8 mouse cellular contexts compared by ENCODE assay signal in the genomic region with DNA sequence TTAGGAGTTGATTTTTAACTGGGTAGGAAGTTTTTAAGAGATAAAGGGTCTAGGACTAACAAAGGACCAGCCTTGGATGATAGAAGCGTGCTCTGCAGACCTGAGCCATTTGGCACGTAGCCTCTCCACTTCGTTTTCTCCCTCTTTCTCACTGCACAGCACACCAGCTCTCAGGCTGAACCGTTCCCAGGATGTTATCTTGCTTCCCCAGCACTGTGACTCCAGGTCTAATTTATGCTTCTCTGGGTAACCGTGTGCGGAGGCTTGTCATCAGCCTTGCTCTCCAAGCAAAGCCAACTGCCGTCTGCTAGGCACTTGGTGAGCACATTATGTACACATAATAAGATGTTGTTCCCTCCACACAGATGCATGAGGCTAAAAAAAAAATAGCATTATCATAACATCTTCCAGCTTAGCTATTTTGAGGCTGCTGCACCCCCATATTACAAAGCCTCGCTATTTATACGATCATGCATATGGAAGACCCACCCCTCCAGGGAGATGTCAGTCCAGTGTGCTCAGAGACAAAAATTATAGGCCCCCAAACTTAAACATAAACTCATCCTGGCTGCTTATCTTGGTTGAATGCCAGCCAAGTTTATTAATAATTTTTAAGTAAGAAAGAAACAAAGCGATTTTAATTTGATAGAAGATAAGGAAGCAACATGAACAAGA.
A peak's percentile ranks its signal among the peaks of the same experiment; 100 is the strongest.
DNase-seq lines count a peak whose midpoint lies in the region; ATAC-seq lines count a peak whose summit lies in the region.

No protein-coding gene starts in this region.

- no peaks in the 10 kb centered on the region for H3K36me3 ChIP-seq in heart, embryonic 13.5 days
- H3K36me3 ChIP-seq in midbrain, embryonic 15.5 days (replicated peaks): no peaks in the 10 kb centered on the region

- no peaks in the 10 kb centered on the region for H3K9me3 ChIP-seq in heart, embryonic 13.5 days
- H3K9me3 ChIP-seq in midbrain, embryonic 15.5 days: no peaks in the 10 kb centered on the region

- no peak overlapping the region for H3K4me3 ChIP-seq in heart, embryonic 13.5 days
- no peak overlapping the region for H3K4me3 ChIP-seq in midbrain, embryonic 15.5 days

- H3K27ac ChIP-seq in heart, embryonic 13.5 days (replicated peaks): peak overlapping the region; percentile 51
- H3K27ac ChIP-seq in midbrain, embryonic 15.5 days: peak overlapping the region; percentile 4; the same call in 1 of the 2 replicates

- ATAC-seq in heart, embryonic 13.5 days (ENCODE audit: extremely low read depth, insufficient number of reproducible peaks, low FRiP score, low TSS enrichment): peak; percentile 63; the same call in 1 of the 2 replicates
- peak; percentile 80 for ATAC-seq in common myeloid progenitor, adult 5-6 weeks (replicated peaks; ENCODE audit: low read depth, poor library complexity, severe bottlenecking)
- no peak; the same call in 1 of the 2 replicates for ATAC-seq in midbrain, embryonic 15.5 days (replicated peaks)

- DNase-seq in heart, postnatal 14 days: no peak
- peak; percentile 92 for DNase-seq in layer of hippocampus, adult 9-11 months
- no peak for DNase-seq in cerebellum, postnatal 14 days
- no peak for DNase-seq in ovary, adult 18-20 months (ENCODE audit: low spot score)
- DNase-seq in ovary, postnatal 36 days (ENCODE audit: low spot score): no peak

- peaks cover 26% of the 10 kb centered on the region for H3K4me1 ChIP-seq in heart, embryonic 13.5 days
- H3K4me1 ChIP-seq in midbrain, embryonic 15.5 days: no peaks in the 10 kb centered on the region

- 22% methylated on average over 10 of the region's 10 CpGs for WGBS in heart, embryonic 13.5 days
- 46% methylated on average over 10 of the region's 10 CpGs for WGBS in midbrain, embryonic 15.5 days

- intact Hi-C loops in heart, postnatal 14 days (cut with DNase I): no loop called here

- H3K27me3 ChIP-seq in heart, embryonic 13.5 days (replicated peaks): no peaks in the 10 kb centered on the region
- no peaks in the 10 kb centered on the region for H3K27me3 ChIP-seq in midbrain, embryonic 15.5 days (replicated peaks)

- peak overlapping the region; percentile 5; the same call in 1 of the 2 replicates for H3K4me2 ChIP-seq in heart, embryonic 13.5 days
- no peak overlapping the region for H3K4me2 ChIP-seq in midbrain, embryonic 15.5 days

- H3K9ac ChIP-seq in heart, embryonic 13.5 days: no peak overlapping the region
- H3K9ac ChIP-seq in midbrain, embryonic 15.5 days: no peak overlapping the region
